Mouse (Mus musculus) adrenal gland, postnatal 10 days (tissue): ENCODE data around the gene Tbx3. TPM values are rescaled to one million over a fixed set of nuclear protein-coding genes. Genes with fewer than 3 reads are reported as not detected.

Experiments
- DNase-seq: peaks from one replicate; pipeline ENCODE4 v3.0.0; 2021; ENCODE audit warnings: mixed read lengths
- total RNA-seq, 2 experiments: library from RNA; stranded (reverse); gene quantifications; 2 replicates each; pipeline ENCODE4 v1.2.3; 2021

The Tbx3 gene
- total RNA-seq, 2 experiments from 2014 or later, result 136 to 142 TPM

DNA sequence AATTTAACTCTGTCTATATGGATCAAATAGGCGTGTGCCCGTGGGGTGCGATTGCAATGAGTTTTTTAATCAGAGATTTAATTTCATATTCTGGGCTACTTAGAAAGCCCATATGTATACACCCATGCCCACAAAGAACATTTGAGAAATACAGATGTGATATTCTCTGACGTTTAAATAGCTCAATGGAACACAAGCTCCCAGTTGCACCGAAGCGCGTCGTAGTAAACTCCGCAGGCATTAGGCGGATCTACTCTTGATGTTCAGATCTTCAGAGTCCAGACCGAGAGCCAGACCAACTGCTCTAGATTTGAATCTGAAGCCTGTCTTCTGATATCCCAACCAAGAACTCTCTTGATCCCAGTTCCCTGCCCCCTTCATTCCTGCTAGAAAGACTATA, 9.0 kb upstream of the Tbx3 start:
- DNase-seq, result no peak

DNA sequence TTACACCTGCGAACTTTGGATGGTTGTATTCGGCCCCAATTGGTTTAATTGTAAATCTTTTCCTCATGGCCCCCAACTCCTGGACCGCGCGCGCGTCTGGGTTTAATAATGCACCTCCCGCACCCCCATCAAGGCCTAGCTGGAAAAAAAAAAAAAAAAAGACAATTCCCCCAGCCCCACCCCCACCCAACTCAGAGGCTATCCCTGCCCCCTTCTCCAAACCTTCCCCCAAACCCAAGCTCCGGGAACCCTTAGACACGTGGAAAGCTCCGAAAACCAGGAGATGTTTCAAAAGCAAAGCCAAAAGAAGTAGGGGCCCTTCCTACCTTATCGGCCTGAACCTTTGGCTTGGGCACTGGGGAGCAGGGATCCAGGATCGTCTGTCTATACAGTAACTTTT, 8.1 kb upstream of the Tbx3 start:
- no peak for DNase-seq

DNA sequence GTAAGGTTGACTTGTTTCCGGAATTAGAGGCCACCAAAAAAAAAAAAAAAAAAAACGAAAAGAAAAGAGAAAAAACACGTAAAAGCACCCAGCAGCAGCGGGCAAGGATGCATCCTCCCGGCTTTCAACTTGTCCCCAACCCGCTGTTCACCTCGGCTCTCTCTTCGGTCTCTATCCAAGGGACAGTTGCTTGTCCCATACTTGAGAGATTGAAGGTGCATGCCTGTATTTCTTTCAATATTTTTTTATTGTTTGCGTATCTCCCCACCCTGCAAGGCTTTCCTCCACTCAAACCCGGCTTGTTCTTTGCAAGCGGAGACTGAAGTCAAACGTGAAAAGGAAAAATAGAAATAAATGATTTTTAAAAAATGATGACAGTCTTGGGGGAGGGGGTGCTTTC, 7.7 kb upstream of the Tbx3 start:
- DNase-seq, result no peak

DNA sequence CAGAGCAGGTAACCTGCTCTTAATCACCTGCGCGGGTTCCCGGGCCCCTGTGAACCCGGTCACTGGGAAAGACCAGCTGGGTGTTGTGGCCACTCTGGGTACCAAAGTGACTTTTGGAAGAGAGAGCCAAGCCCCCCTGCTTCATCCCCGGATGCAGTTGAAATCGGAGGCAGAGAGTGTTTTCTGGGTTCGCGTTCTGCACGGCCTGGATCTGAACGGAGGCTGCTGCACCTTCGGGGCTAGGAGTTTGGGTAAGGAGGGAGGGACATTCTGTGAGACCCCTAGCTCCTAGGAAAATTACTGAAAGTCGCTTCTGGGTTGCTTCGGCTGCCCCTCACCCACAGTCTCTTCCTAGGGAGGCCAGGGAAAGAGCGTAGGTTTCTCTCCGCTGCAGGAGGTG, 7.2 kb upstream of the Tbx3 start:
- DNase-seq, result no peak

DNA sequence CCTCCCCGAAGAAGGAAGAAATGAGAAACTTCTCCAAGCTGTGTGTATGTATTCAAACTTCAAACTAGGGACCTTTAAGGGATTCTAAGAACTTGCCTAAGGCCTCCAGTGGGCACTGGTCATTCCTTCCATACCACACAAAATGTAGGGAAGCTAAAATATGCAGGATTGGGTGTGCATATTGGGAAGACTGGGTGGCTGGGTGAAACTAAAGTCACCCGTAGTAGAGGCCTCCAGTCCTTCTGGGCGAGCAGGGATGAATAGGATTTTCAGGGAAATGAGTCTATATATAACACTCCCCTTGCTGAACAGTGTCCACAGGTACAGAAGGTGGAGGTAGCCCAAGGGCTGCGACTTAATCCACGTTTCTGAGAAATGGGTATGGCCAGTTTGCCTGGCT, 6.7 kb upstream of the Tbx3 start:
- DNase-seq, result no peak

DNA sequence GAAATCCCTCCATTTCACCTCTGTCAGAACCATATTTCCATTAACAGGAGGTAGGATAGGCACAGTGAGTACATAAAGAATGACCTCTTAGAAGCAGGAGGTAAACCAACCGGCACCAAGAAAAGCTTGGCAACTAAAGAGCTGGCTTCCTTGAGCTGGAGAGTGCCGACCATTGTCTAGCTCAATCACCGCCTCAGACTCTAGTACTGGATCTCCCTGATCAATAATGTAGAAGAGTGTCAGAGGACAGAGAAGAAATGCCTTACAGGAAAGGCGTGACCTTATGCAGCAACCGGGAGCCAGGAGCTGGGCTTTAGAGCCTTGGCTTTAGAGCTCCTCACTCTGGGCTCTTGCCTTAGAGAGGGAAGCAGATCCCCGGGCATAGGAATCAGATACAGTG, 4.7 kb upstream of the Tbx3 start:
- no peak for DNase-seq

DNA sequence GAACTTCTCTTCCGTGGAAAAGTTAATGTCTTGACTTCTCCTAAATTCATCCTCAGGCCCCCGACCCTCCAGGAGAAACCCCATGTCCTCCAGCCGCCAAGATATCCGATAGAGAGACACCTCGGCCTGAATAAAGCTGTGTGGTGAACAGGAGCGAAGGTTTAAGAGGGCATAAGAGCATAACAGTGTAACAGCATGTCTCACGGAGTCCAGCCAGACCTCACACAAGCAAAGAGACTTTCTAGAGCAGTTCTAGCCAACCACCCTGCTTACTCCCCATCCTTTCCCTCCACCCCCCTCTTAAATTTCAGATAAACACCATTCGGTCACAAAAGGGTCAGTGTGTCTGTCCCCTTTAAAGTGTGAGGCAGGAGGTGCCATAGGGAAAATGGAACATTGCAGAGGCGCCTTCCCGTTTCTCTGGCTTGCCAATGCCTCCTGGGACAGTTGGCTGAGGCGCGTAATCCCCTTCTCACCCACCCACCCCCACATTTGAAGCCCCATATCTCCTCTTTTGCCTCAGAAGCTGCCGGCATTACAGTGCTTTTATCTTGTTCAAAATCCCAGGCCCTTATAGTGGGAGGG, 3.0 kb upstream of the Tbx3 start:
- no peak for DNase-seq

DNA sequence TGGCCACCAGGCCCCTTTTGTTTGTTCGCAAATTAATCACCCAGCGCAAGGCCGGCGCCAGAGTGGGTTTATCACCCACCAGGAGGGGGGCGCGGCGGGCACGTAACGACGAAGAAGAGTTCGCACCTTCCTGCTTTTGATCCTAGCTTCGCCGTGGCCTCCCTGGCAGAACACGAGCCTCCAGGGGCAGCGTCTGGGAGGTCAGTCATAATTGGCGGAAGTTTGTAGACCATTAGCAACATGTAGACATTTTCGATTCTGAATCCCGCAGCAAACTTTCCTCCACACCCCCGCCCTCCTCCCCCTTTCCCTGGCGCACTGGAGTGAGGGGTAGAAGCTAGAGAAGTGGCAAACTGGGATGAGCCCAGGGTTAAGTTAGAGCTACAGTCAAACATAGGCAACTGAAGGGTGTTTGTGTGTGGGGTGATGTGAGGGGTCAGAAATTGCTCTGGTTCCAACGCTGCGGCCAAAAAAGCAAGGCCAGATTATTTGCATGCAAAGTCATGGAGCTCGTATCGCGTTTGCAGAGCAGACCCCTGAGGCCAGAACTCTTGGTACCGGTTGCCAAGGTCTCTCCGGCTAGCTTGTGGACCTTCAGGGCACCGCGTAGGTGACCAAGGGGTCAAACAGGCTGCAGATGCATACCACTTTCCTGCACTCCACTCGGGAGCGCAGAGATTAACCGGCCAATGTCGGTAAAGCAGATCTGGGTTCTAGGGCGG, 2.1 kb upstream of the Tbx3 start:
- DNase-seq, result no peak

DNA sequence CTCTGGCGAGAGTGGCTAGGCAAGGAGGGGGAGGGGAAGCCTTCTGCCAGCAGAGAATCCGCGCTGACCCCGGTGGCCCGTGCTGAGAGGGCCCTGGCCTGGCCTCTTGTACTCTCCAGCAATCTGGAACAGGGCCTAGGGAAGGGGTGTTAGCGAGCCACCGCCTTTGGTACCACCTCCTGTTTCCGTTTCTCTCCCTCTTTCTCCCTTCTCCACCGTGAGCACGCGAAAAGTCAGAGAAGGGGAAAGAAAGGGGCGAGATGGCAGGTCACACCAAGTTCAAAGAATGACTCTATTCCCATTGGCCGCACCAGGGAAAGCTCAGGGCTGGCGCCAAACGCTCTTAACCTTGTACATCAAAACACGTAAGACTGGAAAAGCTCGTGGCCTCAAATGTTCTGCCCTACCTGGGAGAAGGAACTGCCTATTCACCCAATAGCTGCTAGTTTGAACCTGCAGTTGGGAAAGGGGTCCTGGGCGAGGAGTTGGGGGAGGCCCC, 1.5 kb upstream of the Tbx3 start:
- peak; percentile 64 for DNase-seq

DNA sequence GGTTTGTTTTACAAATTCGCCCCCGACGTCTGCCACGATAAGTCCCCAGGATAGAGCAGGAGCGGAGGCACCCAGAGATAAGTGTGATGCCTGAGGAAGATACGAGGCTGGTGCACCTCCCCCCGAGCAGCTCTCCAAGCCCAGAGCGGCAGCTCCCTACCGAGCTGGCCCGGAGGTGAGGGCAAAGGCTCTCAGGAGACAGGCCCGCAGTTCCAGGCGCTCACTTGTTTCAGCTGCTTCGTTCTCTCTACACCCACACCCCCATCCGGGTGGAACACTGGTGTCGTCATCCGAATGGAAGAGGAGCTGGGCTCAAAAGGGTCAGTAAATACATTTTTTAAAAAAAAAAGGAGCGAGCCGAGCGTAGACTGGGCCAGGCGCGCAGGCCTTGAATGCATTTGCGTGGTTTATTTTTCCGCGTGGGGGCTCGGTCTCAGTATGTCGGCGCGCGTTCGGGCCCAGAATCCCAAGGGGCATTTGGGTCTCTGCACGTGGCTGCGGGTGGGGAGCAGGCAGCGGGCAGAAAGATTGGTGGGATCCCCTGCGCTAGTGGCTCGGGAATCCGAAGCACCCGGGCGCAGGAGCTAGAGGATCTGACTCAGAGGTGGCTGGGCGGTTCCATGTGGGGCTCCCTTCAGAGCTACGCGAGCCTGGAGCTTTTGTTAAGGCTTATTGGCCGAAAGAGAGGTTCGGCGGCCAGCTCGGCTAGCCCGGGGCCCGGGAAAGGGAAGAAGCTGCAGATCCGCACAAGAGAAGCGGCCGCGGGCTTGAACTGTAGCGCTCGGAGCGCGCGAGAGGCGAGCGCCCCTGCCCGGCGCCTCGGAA, 516 bp upstream of the Tbx3 start:
- DNase-seq, result peak; percentile 70

DNA sequence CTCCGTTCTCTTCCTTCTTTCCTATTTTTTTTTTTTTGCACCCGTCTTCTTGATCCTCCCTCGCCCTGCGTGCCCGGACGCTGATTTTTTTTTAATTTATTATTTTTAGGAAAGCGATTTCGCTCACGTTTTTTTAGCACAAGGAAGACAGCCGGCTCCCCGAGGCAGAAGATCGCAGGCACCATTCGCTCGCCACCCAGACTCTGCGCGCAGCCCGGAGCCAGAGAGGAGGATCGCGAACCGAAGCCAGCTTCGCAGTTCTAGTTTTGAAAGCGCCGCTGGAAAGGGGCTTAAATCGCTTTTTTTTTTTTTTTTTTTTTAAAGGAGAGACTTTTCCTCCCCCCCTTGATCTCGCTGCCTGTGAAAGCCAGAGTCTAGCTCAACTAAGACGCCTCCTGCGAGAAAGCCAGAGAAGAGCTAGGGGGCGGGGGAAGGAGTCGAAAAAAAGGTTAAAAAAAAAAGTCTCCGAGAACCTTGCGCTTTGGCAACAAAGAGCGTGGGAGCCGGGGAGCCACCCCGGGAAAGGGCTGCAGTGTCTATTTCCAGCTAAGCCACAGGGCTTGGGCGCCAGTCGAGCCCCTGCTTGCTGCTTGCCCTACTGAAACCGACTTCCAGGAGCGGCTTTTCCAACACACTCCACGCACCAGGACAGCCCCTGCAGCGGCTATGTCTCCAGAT, 794 bp downstream of the Tbx3 start:
- peak; percentile 72 for DNase-seq

DNA sequence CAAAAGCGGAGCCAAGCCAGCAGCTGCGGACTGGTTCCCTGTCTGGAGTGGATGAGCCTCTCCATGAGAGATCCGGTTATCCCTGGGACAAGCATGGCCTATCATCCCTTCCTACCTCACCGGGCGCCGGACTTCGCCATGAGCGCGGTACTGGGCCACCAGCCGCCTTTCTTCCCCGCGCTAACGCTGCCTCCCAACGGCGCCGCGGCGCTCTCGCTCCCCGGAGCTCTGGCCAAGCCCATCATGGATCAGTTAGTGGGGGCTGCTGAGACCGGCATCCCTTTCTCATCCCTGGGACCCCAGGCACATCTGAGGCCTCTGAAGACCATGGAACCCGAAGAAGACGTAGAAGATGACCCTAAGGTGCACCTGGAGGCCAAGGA, 1.5 kb downstream of the Tbx3 start:
- peak; percentile 43 for DNase-seq

DNA sequence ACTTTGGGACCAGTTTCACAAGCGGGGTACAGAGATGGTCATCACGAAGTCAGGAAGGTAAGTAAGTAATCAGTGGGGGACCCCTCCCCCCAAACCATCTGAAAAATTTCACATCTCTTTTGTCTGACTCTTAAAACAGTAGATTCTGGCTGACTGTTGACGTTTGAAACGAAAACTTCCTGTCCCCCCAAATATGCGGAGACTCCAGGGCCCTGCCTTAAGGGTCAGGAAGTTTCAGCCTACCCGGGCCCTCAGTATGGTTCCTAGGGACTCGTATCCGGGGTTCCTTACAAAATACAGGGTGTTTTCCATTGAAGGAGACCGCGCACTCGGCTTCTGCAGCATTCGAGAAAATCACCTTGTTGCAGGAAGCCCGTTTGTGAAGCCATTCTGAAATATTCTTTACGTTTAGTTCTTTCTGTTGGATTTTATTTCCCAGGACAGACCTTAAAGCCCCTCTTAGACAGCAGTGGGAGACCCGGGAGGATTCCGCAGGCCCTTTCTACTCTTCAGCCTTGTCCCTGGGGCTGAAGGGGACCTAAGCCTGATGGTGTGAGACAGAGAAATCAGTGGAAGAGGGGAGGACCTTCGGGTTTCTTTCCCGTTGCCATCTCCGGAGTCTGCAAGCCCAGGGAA, 2.0 kb downstream of the Tbx3 start:
- no peak for DNase-seq

DNA sequence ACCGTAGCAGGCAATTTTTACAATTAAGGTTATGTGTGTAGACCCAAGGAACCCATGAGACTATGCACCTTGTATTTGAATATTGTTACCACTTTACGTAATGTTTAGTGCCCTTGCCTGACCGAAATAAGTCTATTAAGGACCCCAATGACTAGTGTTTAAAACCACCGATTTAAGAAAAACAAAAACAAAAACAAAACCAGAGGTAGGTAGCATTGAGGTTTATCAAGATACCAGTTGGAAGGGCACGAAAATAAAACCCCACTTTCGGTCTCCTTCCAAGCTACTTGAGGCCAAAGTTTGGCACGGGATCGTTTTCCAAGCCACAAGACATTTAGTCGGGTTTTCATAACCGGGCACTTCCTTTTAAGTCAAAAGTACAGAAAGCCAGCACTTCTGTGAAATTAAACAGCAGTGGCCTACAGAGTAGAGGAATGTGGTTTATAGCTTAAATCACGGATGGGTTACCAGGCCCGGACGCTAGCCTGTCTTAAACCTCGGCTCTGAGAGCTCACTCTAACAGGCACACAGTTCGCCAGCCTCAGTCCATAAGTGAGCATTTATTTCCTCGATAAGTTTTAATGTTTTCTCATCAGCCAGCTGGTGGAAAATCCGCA, 2.6 kb downstream of the Tbx3 start:
- no peak for DNase-seq

DNA sequence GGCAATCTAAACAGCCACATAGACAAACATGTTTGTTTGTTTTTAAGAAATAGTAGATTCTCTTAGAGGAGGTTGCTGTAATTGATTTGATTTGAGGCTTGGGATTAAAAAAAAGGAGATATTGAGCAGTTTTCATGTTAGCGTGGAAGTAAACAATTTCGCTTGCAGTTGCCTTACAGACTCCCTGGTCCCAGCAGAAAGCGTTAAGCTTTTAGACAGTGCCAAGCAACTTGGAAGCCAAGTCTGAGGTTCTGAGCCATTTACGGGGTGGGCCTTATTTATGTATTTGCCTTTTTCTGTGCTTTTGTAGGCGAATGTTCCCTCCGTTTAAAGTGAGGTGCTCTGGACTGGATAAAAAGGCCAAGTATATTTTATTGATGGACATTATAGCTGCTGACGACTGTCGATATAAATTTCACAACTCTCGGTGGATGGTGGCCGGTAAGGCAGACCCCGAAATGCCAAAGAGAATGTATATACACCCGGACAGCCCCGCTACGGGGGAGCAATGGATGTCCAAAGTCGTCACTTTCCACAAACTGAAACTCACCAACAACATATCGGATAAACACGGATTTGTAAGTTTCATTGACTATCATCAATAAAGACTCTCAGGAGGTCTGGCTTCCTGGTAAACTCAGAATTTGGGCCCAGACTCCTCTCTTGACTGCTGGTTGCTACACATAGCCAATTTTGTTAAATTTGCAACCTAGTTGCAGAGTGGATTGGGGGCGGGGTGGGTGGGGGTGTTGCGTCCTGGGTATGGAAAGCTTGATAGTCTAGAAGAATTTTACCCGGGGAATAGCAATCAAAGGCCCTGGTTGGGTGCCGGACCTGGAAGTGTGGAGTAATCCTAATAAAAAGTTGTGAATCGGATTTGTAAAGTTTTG, 3.5 kb downstream of the Tbx3 start:
- no peak for DNase-seq

DNA sequence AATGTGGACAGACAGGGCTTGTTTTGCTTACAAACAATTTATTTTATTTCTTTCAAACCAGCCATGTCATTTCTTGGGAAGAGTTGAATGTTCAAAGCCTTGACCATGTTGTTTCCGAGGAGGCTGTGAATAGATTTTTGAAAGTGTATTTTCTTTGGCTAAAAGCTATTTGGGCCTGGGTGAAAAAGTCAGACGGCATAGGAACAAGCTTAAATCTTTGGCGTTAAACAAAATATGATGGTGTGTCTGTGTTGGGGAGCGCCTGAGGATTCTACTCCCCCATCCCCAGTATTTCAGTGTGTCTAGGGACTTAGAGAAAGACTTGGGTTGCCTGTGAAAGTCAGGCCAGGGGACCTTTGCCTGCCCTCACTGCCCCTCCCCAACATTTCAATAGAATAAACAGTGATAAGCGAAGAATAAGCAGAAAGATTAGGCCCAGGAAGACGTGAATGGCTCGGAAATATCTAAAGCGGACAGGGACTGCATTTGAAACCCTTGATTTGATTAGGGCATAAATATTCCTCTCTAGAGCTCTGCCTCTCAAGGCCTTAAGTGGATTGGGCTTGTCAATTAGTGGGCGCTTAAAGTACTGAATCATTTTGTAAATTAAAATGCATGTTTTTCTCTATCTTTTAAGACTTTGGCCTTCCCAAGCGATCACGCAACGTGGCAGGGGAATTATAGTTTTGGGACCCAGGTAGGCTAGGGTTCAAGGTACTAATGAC, 4.3 kb downstream of the Tbx3 start:
- DNase-seq, result no peak

DNA sequence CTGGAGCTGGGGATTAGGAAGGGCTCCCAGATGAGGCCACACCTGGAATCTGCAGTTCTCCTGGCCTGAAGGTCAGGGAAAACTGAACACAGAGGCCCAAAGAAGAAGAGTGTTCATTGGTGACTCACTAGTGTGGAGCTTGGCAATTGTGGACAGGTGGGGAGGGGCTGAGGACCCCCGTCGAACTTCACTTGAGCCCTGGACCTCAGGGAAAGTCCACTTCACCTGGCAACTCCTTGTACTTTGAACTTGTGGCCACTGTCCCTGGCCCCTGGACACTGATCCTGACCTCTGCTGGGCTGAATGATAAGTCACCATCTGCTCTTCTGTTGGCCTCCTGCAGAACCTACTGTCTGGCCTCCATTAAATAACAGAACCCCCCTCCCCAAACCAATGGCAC, 5.8 kb downstream of the Tbx3 start:
- DNase-seq, result peak; percentile 38

DNA sequence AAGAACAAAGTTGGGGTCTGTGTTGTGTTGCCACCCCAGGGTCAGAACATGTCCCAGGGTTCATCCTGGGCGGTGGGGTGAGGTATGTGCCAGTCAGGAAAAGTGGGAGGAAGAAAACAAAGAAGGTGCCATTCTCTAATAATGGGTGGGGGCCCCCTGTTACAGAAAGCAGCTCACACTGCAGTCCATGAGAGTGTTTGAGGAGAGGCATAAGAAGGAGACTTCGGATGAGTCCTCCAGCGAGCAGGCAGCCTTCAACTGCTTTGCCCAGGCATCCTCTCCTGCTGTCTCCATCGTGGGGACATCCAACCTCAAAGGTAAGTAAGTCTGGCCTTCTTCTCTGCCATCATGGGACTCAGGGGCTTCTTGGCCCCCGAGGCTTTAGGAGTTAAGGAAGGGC, 8.0 kb downstream of the Tbx3 start:
- DNase-seq, result peak; percentile 34

DNA sequence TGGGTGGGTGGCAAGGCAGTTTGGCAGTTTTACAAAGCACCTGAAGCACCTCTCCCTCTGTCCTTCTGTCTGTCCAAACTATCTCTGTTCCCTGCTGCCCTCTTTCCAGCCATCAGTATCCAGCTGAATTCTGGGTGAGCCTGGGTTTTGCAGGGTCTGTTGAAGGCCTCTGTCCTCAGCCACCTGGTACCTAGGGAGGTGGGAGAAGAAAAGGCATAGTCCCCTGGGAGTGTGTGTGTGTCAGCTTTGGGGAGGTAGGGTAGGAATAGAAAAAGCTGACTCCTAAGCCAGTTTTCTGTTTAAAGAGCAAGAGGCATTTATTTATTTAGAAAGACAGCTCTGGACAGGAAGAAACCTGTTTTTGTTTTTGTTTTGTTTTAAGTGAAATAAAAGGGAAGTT, 8.6 kb downstream of the Tbx3 start:
- DNase-seq, result no peak
